Mouse (Mus musculus): Measurements from ENCODE around the gene Rnf113a2. TPM values are rescaled to one million over a fixed set of nuclear protein-coding genes. Genes with fewer than 3 reads are reported as not detected.

The Rnf113a2 gene
- polyA plus RNA-seq, 1 experiment from 2014 or later = 22.2 TPM

- Histone ChIP-seq H3K4me3 (peak within 1 kb of the TSS; percentile 89), H3K9ac (peak within 1 kb of the TSS; percentile 94), H3K27me3 (no peaks in the 10 kb centered on the region), H3K27ac (peak within 1 kb of the TSS; percentile 95), H3K4me1 (replicated peaks) (peaks cover 10% of the 10 kb centered on the region), H3K9me3 (replicated peaks) (no peaks in the 10 kb centered on the region), H3K36me3 (no peaks in the 10 kb centered on the region), H3K4me2 (peak within 1 kb of the TSS; percentile 91)
- WGBS = 2% methylated on average over 63 of the region's 63 CpGs
- peak; percentile 95 for ATAC-seq (replicated peaks; ENCODE audit: insufficient number of reproducible peaks, insufficient read depth, low FRiP score, low read depth)
Measured at GRCm38 (mm10) chr12:84408819-84409507, 8.0 kb upstream of the Rnf113a2 start, which contains the start of the genes Entpd5 and Bbof1. Gene Entpd5 (minus strand): TSS chr12:84409029. Gene Bbof1 (plus strand): TSS chr12:84409071.

GRCm38 (mm10) chr12:84417605-84417922, 568 bp downstream of the Rnf113a2 start:
- Histone ChIP-seq H3K9ac (peak overlapping the region; percentile 64), H3K4me2 (peak overlapping the region; percentile 82), H3K4me3 (peak overlapping the region; percentile 69), H3K27me3 (no peaks in the 10 kb centered on the region), H3K9me3 (replicated peaks) (no peaks in the 10 kb centered on the region), H3K36me3 (no peaks in the 10 kb centered on the region), H3K4me1 (replicated peaks) (peaks cover 6% of the 10 kb centered on the region; the same call in 1 of the 2 replicates), H3K27ac (peak overlapping the region; percentile 66)
- WGBS = 35% methylated on average over 18 of the region's 18 CpGs
- ATAC-seq (replicated peaks; ENCODE audit: insufficient number of reproducible peaks, insufficient read depth, low FRiP score, low read depth) = no peak

GRCm38 (mm10) chr12:84423990-84424389, 7.0 kb downstream of the Rnf113a2 start:
- H3K36me3 ChIP-seq = no peaks in the 10 kb centered on the region
- H3K27me3 ChIP-seq = no peaks in the 10 kb centered on the region
- no peak overlapping the region for H3K4me2 ChIP-seq
- no peak overlapping the region for H3K4me3 ChIP-seq
- H3K9me3 ChIP-seq (replicated peaks) = no peaks in the 10 kb centered on the region
- no peak overlapping the region for H3K9ac ChIP-seq
- ATAC-seq (replicated peaks; ENCODE audit: insufficient number of reproducible peaks, insufficient read depth, low FRiP score, low read depth) = no peak
- H3K4me1 ChIP-seq (replicated peaks) = no peaks in the 10 kb centered on the region
- WGBS = 65% methylated on average over 3 of the region's 3 CpGs
- H3K27ac ChIP-seq = no peak overlapping the region

GRCm38 (mm10) chr12:84429825-84430224, 12.8 kb downstream of the Rnf113a2 start:
- Histone ChIP-seq H3K27ac (no peak overlapping the region), H3K9ac (no peak overlapping the region), H3K4me3 (no peak overlapping the region), H3K4me2 (no peak overlapping the region), H3K4me1 (replicated peaks) (no peaks in the 10 kb centered on the region), H3K27me3 (no peaks in the 10 kb centered on the region), H3K36me3 (peaks cover 13% of the 10 kb centered on the region; the same call in 1 of the 2 replicates), H3K9me3 (replicated peaks) (no peaks in the 10 kb centered on the region)
- ATAC-seq (replicated peaks; ENCODE audit: insufficient number of reproducible peaks, insufficient read depth, low FRiP score, low read depth) = no peak
- WGBS = 87% methylated on average over 2 of the region's 2 CpGs

DNA sequence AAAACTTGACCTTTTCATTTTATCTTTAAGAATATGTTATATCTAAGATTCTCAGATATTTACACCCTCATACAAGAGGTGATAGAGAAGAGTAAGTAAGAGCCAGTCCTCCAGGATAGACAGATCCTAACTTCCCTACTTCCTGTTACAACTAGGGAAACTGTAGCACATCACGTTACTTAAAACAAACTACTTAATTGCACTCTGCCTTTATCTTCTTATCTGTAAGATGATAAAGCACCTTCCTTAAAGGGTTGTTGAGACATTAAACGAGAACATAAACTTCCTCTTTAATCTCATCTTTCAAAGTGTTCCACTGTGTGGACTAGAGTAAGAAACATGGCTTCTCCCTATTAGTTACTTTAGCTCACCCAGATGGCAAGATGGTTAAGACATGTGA, 21.7 kb downstream of the Rnf113a2 start:
- Histone ChIP-seq H3K27ac (no peak overlapping the region), H3K4me3 (no peak overlapping the region), H3K9me3 (replicated peaks) (no peaks in the 10 kb centered on the region), H3K4me2 (no peak overlapping the region), H3K27me3 (no peaks in the 10 kb centered on the region), H3K4me1 (replicated peaks) (no peaks in the 10 kb centered on the region), H3K9ac (no peak overlapping the region), H3K36me3 (peaks cover 23% of the 10 kb centered on the region)
- 61% methylated on average over 2 of the region's 2 CpGs for WGBS
- no peak for ATAC-seq (replicated peaks; ENCODE audit: insufficient number of reproducible peaks, insufficient read depth, low FRiP score, low read depth)

DNA sequence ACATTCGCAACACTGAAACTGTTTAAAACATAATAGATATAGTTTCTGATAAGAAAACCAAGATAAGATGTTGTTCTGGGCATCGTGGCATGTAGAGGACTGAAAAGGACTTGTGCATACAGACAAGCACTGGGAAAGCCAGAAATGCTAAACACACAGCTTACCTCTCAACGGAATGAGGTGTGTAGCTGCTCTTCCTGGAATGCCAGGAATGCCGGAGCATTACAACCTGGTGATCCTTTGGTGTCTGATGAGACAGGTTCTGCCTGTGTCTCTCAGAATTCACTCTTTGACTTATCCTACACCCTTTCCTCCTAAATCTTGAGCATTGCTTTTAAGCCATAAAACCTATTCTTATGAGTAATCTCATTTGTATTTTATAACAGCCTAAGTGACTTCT, 25.5 kb downstream of the Rnf113a2 start:
- Histone ChIP-seq H3K9ac (no peak overlapping the region), H3K36me3 (peaks cover 20% of the 10 kb centered on the region), H3K27me3 (0 out of 2 replicates have a peak, but pooled peaks cover 4% of the 10 kb centered on the region), H3K4me3 (no peak overlapping the region), H3K4me2 (no peak overlapping the region), H3K9me3 (replicated peaks) (no peaks in the 10 kb centered on the region), H3K27ac (no peak overlapping the region), H3K4me1 (replicated peaks) (no peaks in the 10 kb centered on the region)
- ATAC-seq (replicated peaks; ENCODE audit: insufficient number of reproducible peaks, insufficient read depth, low FRiP score, low read depth) = no peak
- WGBS = 70% methylated on average over 4 of the region's 4 CpGs

DNA sequence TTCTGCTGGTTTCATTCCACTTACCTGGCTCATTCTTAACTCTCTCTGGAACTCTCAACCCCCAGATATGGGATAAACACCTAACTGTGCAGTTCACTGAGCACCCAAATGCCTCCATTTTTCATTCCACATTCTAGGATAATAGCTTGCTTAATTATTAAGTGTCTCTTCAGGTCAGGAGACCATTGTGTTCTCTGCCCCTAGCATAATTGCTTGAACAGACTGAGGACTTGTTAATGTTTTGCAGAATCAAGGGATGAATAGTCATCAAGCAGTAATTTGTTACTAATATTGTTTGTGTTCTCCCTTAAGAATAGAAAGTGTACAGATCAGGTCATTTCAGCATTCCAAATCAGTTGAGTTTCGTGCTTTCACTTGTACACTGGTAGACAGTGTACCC, 30.4 kb downstream of the Rnf113a2 start:
- 0 out of 2 replicates have a peak, but pooled peaks cover 4% of the 10 kb centered on the region for H3K27me3 ChIP-seq
- no peak overlapping the region for H3K4me2 ChIP-seq
- 76% methylated on average over 1 of the region's 1 CpGs for WGBS
- no peak overlapping the region for H3K27ac ChIP-seq
- H3K9ac ChIP-seq = no peak overlapping the region
- no peaks in the 10 kb centered on the region for H3K9me3 ChIP-seq (replicated peaks)
- H3K36me3 ChIP-seq = no peaks in the 10 kb centered on the region
- H3K4me3 ChIP-seq = no peak overlapping the region
- peaks cover 16% of the 10 kb centered on the region for H3K4me1 ChIP-seq (replicated peaks)
- ATAC-seq (replicated peaks; ENCODE audit: insufficient number of reproducible peaks, insufficient read depth, low FRiP score, low read depth) = no peak

- Histone ChIP-seq H3K4me3 (no peak overlapping the region), H3K4me1 (replicated peaks) (peaks cover 22% of the 10 kb centered on the region), H3K27me3 (0 out of 2 replicates have a peak, but pooled peaks cover 4% of the 10 kb centered on the region), H3K4me2 (no peak overlapping the region), H3K9me3 (replicated peaks) (no peaks in the 10 kb centered on the region), H3K27ac (no peak overlapping the region), H3K9ac (no peak overlapping the region), H3K36me3 (no peaks in the 10 kb centered on the region)
- WGBS = 81% methylated on average over 6 of the region's 6 CpGs
- ATAC-seq (replicated peaks; ENCODE audit: insufficient number of reproducible peaks, insufficient read depth, low FRiP score, low read depth) = no peak
Measured at GRCm38 (mm10) chr12:84448181-84448580, 31.2 kb downstream of the Rnf113a2 start.

DNA sequence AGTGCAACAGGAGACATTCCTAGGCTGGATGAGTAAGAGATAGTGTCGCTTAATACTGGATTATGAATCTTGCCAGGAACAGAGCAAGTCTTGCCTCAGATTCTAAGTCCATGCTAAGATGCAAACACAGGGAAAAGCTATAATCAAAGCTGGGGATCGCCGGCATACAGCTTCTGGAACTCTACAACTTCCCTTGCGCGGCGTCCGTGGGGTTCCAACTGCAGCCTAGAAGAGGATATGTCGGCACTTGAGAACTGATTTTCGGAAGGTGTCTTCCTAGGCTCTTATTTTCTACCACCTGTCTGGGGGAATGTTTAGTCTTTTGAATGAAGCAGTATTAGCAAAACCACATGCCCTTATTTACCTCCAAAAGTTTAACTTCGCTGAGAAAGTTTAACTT, 32.9 kb downstream of the Rnf113a2 start:
- no peak for ATAC-seq (replicated peaks; ENCODE audit: insufficient number of reproducible peaks, insufficient read depth, low FRiP score, low read depth)
- peaks cover 26% of the 10 kb centered on the region for H3K4me1 ChIP-seq (replicated peaks)
- H3K4me2 ChIP-seq = peak overlapping the region; percentile 91
- H3K9ac ChIP-seq = peak overlapping the region; percentile 81
- 43% methylated on average over 10 of the region's 10 CpGs for WGBS
- H3K27me3 ChIP-seq = 0 out of 2 replicates have a peak, but pooled peaks cover 4% of the 10 kb centered on the region
- H3K36me3 ChIP-seq = no peaks in the 10 kb centered on the region
- no peaks in the 10 kb centered on the region for H3K9me3 ChIP-seq (replicated peaks)
- H3K27ac ChIP-seq = peak overlapping the region; percentile 95
- peak overlapping the region; percentile 78 for H3K4me3 ChIP-seq

- peak; percentile 2; the same call in 1 of the 2 replicates for ATAC-seq (replicated peaks; ENCODE audit: insufficient number of reproducible peaks, insufficient read depth, low FRiP score, low read depth)
- H3K36me3 ChIP-seq = no peaks in the 10 kb centered on the region
- H3K27me3 ChIP-seq = 0 out of 2 replicates have a peak, but pooled peaks cover 4% of the 10 kb centered on the region
- WGBS = under 1% methylated on average over 6 of the region's 6 CpGs
- peak overlapping the region; percentile 81 for H3K9ac ChIP-seq
- peak overlapping the region; percentile 91 for H3K4me2 ChIP-seq
- peak overlapping the region; percentile 78 for H3K4me3 ChIP-seq
- no peaks in the 10 kb centered on the region for H3K9me3 ChIP-seq (replicated peaks)
- peak overlapping the region; percentile 95 for H3K27ac ChIP-seq
- peaks cover 26% of the 10 kb centered on the region for H3K4me1 ChIP-seq (replicated peaks)
Measured at GRCm38 (mm10) chr12:84450351-84450717, 33.3 kb downstream of the Rnf113a2 start.

DNA sequence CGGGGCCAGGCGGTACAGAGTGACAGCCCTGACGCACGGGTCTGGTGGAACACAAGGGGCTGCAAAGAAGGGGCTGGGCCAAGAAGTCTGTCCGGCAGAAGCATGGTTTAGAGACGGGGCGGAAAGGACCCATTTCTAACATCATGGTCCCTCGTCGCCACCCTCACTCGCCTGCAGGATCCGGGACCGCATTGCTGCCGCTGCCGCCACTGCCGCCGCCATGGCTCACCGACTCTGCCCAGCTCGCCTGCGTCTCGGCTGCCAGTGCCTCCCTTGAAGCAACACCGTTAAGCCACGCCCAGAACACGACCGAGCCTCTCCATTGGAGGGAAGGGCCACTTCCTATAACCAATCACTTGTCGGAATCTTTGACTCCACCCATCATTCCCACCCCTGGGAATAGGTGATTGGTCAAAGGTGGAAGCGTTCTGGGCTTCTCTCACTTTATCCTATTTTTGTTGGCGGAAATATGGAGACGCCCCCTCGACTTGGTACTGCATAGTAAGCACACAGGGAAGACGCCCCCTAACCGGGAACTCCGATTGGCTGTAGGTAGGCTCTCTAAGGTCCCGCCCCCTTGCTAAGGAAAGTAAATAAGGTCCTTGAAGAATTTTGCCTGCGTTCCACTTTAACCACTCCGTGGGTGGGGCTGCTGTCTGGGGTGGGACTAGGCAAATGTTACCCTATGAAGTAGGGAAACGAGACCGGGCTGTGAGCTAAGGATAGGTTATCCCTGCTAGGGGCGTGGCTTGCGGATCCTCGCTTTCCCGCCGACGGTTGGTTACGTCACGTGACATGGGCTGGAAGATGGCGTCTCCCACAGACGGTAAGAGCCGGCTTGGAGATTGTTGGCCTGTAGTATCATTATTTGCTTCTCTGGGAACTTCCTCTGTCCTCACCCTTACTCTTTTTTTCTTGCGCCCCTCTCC, 34.0 kb downstream of the Rnf113a2 start, which contains the start of the genes Aldh6a1 and Lin52:
Aldh6a1 (minus strand) TSS at position 287 of the 929 bp plus-strand sequence.
Lin52 (plus strand) TSS at position 705 of the 929 bp plus-strand sequence.
- 0 out of 2 replicates have a peak, but pooled peaks cover 4% of the 10 kb centered on the region for H3K27me3 ChIP-seq
- peak within 1 kb of the TSS; percentile 91 for H3K4me2 ChIP-seq
- ATAC-seq (replicated peaks; ENCODE audit: insufficient number of reproducible peaks, insufficient read depth, low FRiP score, low read depth) = peak; percentile 97
- no peaks in the 10 kb centered on the region for H3K9me3 ChIP-seq (replicated peaks)
- peak within 1 kb of the TSS; percentile 95 for H3K27ac ChIP-seq
- under 1% methylated on average over 49 of the region's 49 CpGs for WGBS
- peak within 1 kb of the TSS; percentile 78 for H3K4me3 ChIP-seq
- H3K36me3 ChIP-seq = no peaks in the 10 kb centered on the region
- peak within 1 kb of the TSS; percentile 81 for H3K9ac ChIP-seq
- H3K4me1 ChIP-seq (replicated peaks) = peaks cover 26% of the 10 kb centered on the region

Measured in heart, embryonic 15.5 days (tissue).